Mouse (Mus musculus): ENCODE data around the gene Sult6b1.
A peak's percentile ranks its signal among the peaks of the same experiment; 100 is the strongest.

Sult6b1 gene

GRCm38 (mm10) chr17:78885286-78886065, 21.3 kb downstream of the Sult6b1 start:
- DNase-seq (ENCODE audit: low read depth, low spot score), result no peak

GRCm38 (mm10) chr17:78883291-78883690, 23.5 kb downstream of the Sult6b1 start:
- DNase-seq (ENCODE audit: low read depth, low spot score), result no peak

GRCm38 (mm10) chr17:78882401-78883112, 24.2 kb downstream of the Sult6b1 start, which contains the start of gene Eif2ak2:
Eif2ak2 (minus strand) TSS chr17:78882573.
- peak; percentile 69 for DNase-seq (ENCODE audit: low read depth, low spot score)

- DNase-seq (ENCODE audit: low read depth, low spot score), result peak; percentile 43
Observed at GRCm38 (mm10) chr17:78881878-78882304, 24.9 kb downstream of the Sult6b1 start.

DNA sequence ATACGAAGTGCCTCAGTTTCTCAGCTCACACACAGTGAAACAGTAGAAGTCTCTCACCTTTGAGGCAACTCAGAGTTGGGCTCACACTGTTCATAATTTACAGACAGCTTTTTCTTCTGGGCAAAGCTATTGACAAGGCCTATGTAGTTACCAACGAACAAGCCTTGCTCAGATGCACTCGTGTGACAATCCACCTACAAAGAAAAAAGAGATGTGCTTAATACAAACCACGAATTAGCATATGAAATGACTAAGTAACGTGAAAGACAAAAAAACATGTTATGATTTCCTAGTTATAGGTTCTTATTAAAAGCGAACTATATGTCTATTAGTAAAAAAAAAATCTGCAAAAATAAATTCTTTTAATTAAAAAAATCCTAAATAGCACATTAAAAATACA, 32.9 kb downstream of the Sult6b1 start:
- peak; percentile 10 for DNase-seq (ENCODE audit: low read depth, low spot score)

- no peak for DNase-seq (ENCODE audit: low read depth, low spot score)
Observed at GRCm38 (mm10) chr17:78856243-78856642, 50.5 kb downstream of the Sult6b1 start.

DNA sequence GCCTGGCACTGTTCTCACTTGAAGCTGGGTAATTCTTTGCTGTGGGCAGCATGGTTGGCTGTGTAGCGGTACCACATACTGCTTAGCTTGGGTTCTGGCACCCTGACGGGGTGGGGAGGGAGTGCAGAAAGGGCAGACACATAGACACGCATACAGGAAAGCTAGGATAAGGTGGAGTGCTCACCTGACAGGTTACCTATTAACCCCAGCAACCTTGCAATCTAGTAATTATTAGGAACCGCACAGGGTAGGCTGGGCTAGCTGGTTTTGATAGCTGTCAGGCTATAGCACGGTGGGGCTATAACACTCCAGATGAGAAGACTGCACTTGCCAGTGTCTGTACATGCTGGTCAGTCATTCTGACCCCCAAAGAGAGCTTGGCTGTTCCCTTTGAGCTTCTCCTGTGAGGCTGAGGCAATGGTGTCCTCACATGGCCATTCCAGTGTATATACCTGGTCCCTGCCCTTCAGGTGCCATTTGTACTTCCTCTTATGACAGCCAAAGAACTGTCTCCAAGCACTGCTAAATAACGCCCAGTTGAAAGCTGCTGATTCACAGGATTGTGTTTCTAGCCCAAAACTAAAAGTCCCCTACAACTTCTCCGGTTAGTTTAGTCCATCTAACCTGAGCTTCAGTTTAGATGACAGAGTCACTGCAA, 64.4 kb downstream of the Sult6b1 start:
- no peak for DNase-seq (ENCODE audit: low read depth, low spot score)

DNA sequence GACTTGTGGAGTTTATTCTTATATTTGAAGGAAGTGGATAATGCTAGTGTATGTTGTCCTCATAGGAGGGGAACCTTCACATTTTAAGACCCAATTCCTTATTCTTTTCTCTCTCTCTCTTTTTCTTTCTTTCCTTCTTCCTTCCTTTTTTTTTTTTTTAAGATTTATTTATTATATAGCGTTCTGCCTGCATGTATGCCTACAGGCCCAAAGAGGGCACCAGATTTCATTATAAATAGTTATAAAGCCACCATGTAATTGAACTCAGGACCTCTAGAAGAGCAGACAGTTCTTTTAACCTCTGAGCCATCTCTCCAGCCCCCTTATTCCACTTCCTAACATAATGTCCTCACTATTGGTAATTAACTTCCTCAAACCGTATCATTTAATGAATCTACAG, 70.7 kb downstream of the Sult6b1 start:
- DNase-seq (ENCODE audit: low read depth, low spot score), result peak; percentile 42

- peak; percentile 99 for DNase-seq (ENCODE audit: low read depth, low spot score)
Observed at GRCm38 (mm10) chr17:78834856-78835835, 71.6 kb downstream of the Sult6b1 start, which contains the start of the genes Heatr5b and Gpatch11. Heatr5b (minus strand) TSS chr17:78835364. Gpatch11 (plus strand) TSS chr17:78835567.

Measured in CD4-positive, CD25-positive, alpha-beta regulatory T cell, adult 2 months (primary cell).